Mouse (Mus musculus): Measurements from ENCODE around the gene Spon1. TPM values are rescaled to one million over a fixed set of nuclear protein-coding genes. Genes with fewer than 3 reads are reported as not detected.

Spon1 gene
- polyA plus RNA-seq, 1 experiment from 2014 or later: 64.3 TPM

- no peaks in the 10 kb centered on the region for H3K4me1 ChIP-seq (ENCODE audit: control insufficient read depth, insufficient read depth, low read depth, low read length)
- WGBS: 88% methylated on average over 1 of the region's 1 CpGs
- no peak overlapping the region for H3K4me3 ChIP-seq (ENCODE audit: low read length)
- no peak for ATAC-seq
- H3K4me2 ChIP-seq (ENCODE audit: low read length): no peak overlapping the region
- no peak overlapping the region for H3K27ac ChIP-seq (ENCODE audit: low read depth, low read length)
- no peak overlapping the region for H3K9ac ChIP-seq (ENCODE audit: low read depth, low read length)
- H3K9me3 ChIP-seq (ENCODE audit: control insufficient read depth, low read length): no peaks in the 10 kb centered on the region
- no peaks in the 10 kb centered on the region for H3K36me3 ChIP-seq (ENCODE audit: control insufficient read depth, insufficient read depth, low read length)
- H3K27me3 ChIP-seq (replicated peaks; ENCODE audit: control insufficient read depth, insufficient read depth, low read length): no peaks in the 10 kb centered on the region
These were observed 107.0 kb downstream of the Spon1 start for GRCm38 (mm10) chr7:113872846-113873245.

- Histone ChIP-seq H3K9ac (ENCODE audit: low read depth, low read length) (no peak overlapping the region), H3K9me3 (ENCODE audit: control insufficient read depth, low read length) (no peaks in the 10 kb centered on the region), H3K27ac (ENCODE audit: low read depth, low read length) (no peak overlapping the region), H3K27me3 (replicated peaks; ENCODE audit: control insufficient read depth, insufficient read depth, low read length) (no peaks in the 10 kb centered on the region), H3K4me3 (ENCODE audit: low read length) (no peak overlapping the region), H3K4me2 (ENCODE audit: low read length) (no peak overlapping the region), H3K4me1 (ENCODE audit: control insufficient read depth, insufficient read depth, low read depth, low read length) (0 out of 2 replicates have a peak, but pooled peaks cover 5% of the 10 kb centered on the region), H3K36me3 (ENCODE audit: control insufficient read depth, insufficient read depth, low read length) (no peaks in the 10 kb centered on the region)
- no peak for ATAC-seq
- WGBS: 87% methylated on average over 4 of the region's 4 CpGs
These were observed 111.7 kb downstream of the Spon1 start for GRCm38 (mm10) chr7:113877451-113877850.

- no peak overlapping the region for H3K9ac ChIP-seq (ENCODE audit: low read depth, low read length)
- H3K27me3 ChIP-seq (replicated peaks; ENCODE audit: control insufficient read depth, insufficient read depth, low read length): no peaks in the 10 kb centered on the region
- ATAC-seq: no peak
- no peaks in the 10 kb centered on the region for H3K9me3 ChIP-seq (ENCODE audit: control insufficient read depth, low read length)
- no peak overlapping the region for H3K4me2 ChIP-seq (ENCODE audit: low read length)
- H3K4me1 ChIP-seq (ENCODE audit: control insufficient read depth, insufficient read depth, low read depth, low read length): 0 out of 2 replicates have a peak, but pooled peaks cover 5% of the 10 kb centered on the region
- 83% methylated on average over 5 of the region's 5 CpGs for WGBS
- no peak overlapping the region for H3K27ac ChIP-seq (ENCODE audit: low read depth, low read length)
- H3K36me3 ChIP-seq (ENCODE audit: control insufficient read depth, insufficient read depth, low read length): no peaks in the 10 kb centered on the region
- no peak overlapping the region for H3K4me3 ChIP-seq (ENCODE audit: low read length)
These were observed 112.1 kb downstream of the Spon1 start for GRCm38 (mm10) chr7:113877926-113878325.

- no peak overlapping the region for H3K9ac ChIP-seq (ENCODE audit: low read depth, low read length)
- 0 out of 2 replicates have a peak, but pooled peaks cover 5% of the 10 kb centered on the region for H3K4me1 ChIP-seq (ENCODE audit: control insufficient read depth, insufficient read depth, low read depth, low read length)
- no peaks in the 10 kb centered on the region for H3K36me3 ChIP-seq (ENCODE audit: control insufficient read depth, insufficient read depth, low read length)
- no peaks in the 10 kb centered on the region for H3K9me3 ChIP-seq (ENCODE audit: control insufficient read depth, low read length)
- H3K27me3 ChIP-seq (replicated peaks; ENCODE audit: control insufficient read depth, insufficient read depth, low read length): no peaks in the 10 kb centered on the region
- 41% methylated on average over 7 of the region's 7 CpGs for WGBS
- H3K4me2 ChIP-seq (ENCODE audit: low read length): no peak overlapping the region
- H3K27ac ChIP-seq (ENCODE audit: low read depth, low read length): no peak overlapping the region
- peak; percentile 52 for ATAC-seq
- no peak overlapping the region for H3K4me3 ChIP-seq (ENCODE audit: low read length)
These were observed 113.3 kb downstream of the Spon1 start for GRCm38 (mm10) chr7:113879085-113879501.

- WGBS: 89% methylated on average over 3 of the region's 3 CpGs
- Histone ChIP-seq H3K4me2 (ENCODE audit: low read length) (no peak overlapping the region), H3K4me3 (ENCODE audit: low read length) (no peak overlapping the region), H3K4me1 (ENCODE audit: control insufficient read depth, insufficient read depth, low read depth, low read length) (0 out of 2 replicates have a peak, but pooled peaks cover 5% of the 10 kb centered on the region), H3K27ac (ENCODE audit: low read depth, low read length) (no peak overlapping the region), H3K9me3 (ENCODE audit: control insufficient read depth, low read length) (no peaks in the 10 kb centered on the region), H3K9ac (ENCODE audit: low read depth, low read length) (no peak overlapping the region), H3K27me3 (replicated peaks; ENCODE audit: control insufficient read depth, insufficient read depth, low read length) (no peaks in the 10 kb centered on the region), H3K36me3 (ENCODE audit: control insufficient read depth, insufficient read depth, low read length) (no peaks in the 10 kb centered on the region)
- ATAC-seq: no peak
These were observed 114.2 kb downstream of the Spon1 start for GRCm38 (mm10) chr7:113880021-113880420.

- Histone ChIP-seq H3K27me3 (replicated peaks; ENCODE audit: control insufficient read depth, insufficient read depth, low read length) (no peaks in the 10 kb centered on the region), H3K4me1 (ENCODE audit: control insufficient read depth, insufficient read depth, low read depth, low read length) (no peaks in the 10 kb centered on the region), H3K4me2 (ENCODE audit: low read length) (no peak overlapping the region), H3K4me3 (ENCODE audit: low read length) (no peak overlapping the region), H3K27ac (ENCODE audit: low read depth, low read length) (no peak overlapping the region), H3K36me3 (ENCODE audit: control insufficient read depth, insufficient read depth, low read length) (no peaks in the 10 kb centered on the region), H3K9me3 (ENCODE audit: control insufficient read depth, low read length) (peaks cover 4% of the 10 kb centered on the region), H3K9ac (ENCODE audit: low read depth, low read length) (no peak overlapping the region)
- WGBS: 95% methylated on average over 2 of the region's 2 CpGs
- no peak for ATAC-seq
These were observed 125.0 kb downstream of the Spon1 start for GRCm38 (mm10) chr7:113890782-113891181.

- Histone ChIP-seq H3K4me2 (ENCODE audit: low read length) (no peak overlapping the region), H3K27me3 (replicated peaks; ENCODE audit: control insufficient read depth, insufficient read depth, low read length) (no peaks in the 10 kb centered on the region), H3K9ac (ENCODE audit: low read depth, low read length) (no peak overlapping the region), H3K27ac (ENCODE audit: low read depth, low read length) (no peak overlapping the region), H3K9me3 (ENCODE audit: control insufficient read depth, low read length) (peaks cover 4% of the 10 kb centered on the region), H3K4me1 (ENCODE audit: control insufficient read depth, insufficient read depth, low read depth, low read length) (no peaks in the 10 kb centered on the region), H3K4me3 (ENCODE audit: low read length) (no peak overlapping the region), H3K36me3 (ENCODE audit: control insufficient read depth, insufficient read depth, low read length) (no peaks in the 10 kb centered on the region)
- WGBS: 87% methylated on average over 6 of the region's 6 CpGs
- ATAC-seq: no peak
These were observed 125.7 kb downstream of the Spon1 start for GRCm38 (mm10) chr7:113891491-113891890.

- 91% methylated on average over 7 of the region's 7 CpGs for WGBS
- no peaks in the 10 kb centered on the region for H3K36me3 ChIP-seq (ENCODE audit: control insufficient read depth, insufficient read depth, low read length)
- H3K9ac ChIP-seq (ENCODE audit: low read depth, low read length): no peak overlapping the region
- no peaks in the 10 kb centered on the region for H3K4me1 ChIP-seq (ENCODE audit: control insufficient read depth, insufficient read depth, low read depth, low read length)
- H3K27ac ChIP-seq (ENCODE audit: low read depth, low read length): no peak overlapping the region
- no peak for ATAC-seq
- H3K4me3 ChIP-seq (ENCODE audit: low read length): no peak overlapping the region
- peaks cover 4% of the 10 kb centered on the region for H3K9me3 ChIP-seq (ENCODE audit: control insufficient read depth, low read length)
- H3K27me3 ChIP-seq (replicated peaks; ENCODE audit: control insufficient read depth, insufficient read depth, low read length): no peaks in the 10 kb centered on the region
- no peak overlapping the region for H3K4me2 ChIP-seq (ENCODE audit: low read length)
These were observed 128.3 kb downstream of the Spon1 start for GRCm38 (mm10) chr7:113893944-113894662.

- Histone ChIP-seq H3K27ac (ENCODE audit: low read depth, low read length) (no peak overlapping the region), H3K4me3 (ENCODE audit: low read length) (no peak overlapping the region), H3K4me1 (ENCODE audit: control insufficient read depth, insufficient read depth, low read depth, low read length) (no peaks in the 10 kb centered on the region), H3K9me3 (ENCODE audit: control insufficient read depth, low read length) (peaks cover 4% of the 10 kb centered on the region), H3K9ac (ENCODE audit: low read depth, low read length) (no peak overlapping the region), H3K4me2 (ENCODE audit: low read length) (no peak overlapping the region), H3K27me3 (replicated peaks; ENCODE audit: control insufficient read depth, insufficient read depth, low read length) (no peaks in the 10 kb centered on the region), H3K36me3 (ENCODE audit: control insufficient read depth, insufficient read depth, low read length) (no peaks in the 10 kb centered on the region)
- ATAC-seq: no peak
- WGBS: 79% methylated on average over 5 of the region's 5 CpGs
These were observed 129.5 kb downstream of the Spon1 start for GRCm38 (mm10) chr7:113895266-113895665.

Data from hindbrain, embryonic 16.5 days (tissue).